Mouse (Mus musculus) cortical plate, adult 2 months (tissue): Measurements from ENCODE around the gene Gimap5.

Experiments
- CTCF ChIP-seq: fragments of 200-500 bp; IDR thresholded peaks from 2 replicates; pipeline ENCODE4 v1.5.1; 2011; ENCODE audit warnings: mild to moderate bottlenecking, control low read depth, low read length; ENCODE audit not compliant: insufficient read depth; ENCODE audit errors: extremely low read depth
- POLR2A ChIP-seq: fragments of 200-500 bp; IDR thresholded peaks from 2 replicates; pipeline ENCODE4 v1.6.1; 2011; ENCODE audit warnings: mild to moderate bottlenecking, low read length, control low read depth; ENCODE audit not compliant: insufficient read depth; ENCODE audit errors: extremely low read depth

GRCm38 (mm10) chr6:48787867-48788266 is 41.9 kb downstream of the Gimap5 start:
- TF ChIP-seq POLR2A (no peak), CTCF (no peak)
